Comparison of ENCODE assay signal across 16 mouse cellular contexts in the genomic region with DNA sequence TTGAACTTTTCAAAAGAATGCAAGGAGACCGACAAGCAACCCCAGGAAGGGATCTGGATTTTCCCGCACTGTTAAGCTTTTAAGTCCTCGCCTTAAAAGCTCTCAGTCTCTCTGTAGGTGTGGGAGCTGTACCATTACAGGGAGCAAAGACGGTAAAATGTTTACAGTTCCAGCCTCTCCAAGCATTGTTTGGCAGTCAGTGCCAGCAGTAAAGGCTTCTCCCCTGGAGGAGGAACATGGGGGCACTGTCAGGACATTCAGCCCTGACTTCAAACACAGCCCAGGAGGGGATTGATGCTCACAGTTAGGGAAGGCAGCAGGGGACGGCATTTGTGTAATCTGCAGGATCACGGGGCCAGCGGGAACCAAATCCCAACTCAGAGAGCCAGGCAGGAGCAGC.
DNase-seq lines count a peak whose midpoint lies in the region; ATAC-seq lines count a peak whose summit lies in the region.
"Had no signal": no experiment of that assay in that cellular context is flagged by ENCODE, and none has a peak within 500 bp of the region (broad histone marks: within the 10 kb centered on the region; RNA-seq: fewer than 3 reads in every experiment).

No protein-coding gene starts in this region.

- 7% methylated on average over 7 of the region's 7 CpGs for WGBS in forebrain, embryonic 14.5 days
- 7% methylated on average over 7 of the region's 7 CpGs for WGBS in forebrain, embryonic 15.5 days
- WGBS in midbrain, embryonic 15.5 days: 4% methylated on average over 7 of the region's 7 CpGs
- WGBS in midbrain, embryonic 16.5 days: 7% methylated on average over 7 of the region's 7 CpGs
- 5% methylated on average over 7 of the region's 7 CpGs for WGBS in limb, embryonic 12.5 days

- DNase-seq in forebrain, embryonic 14.5 days (ENCODE audit: low spot score): peak; percentile 11
- peak; percentile 2 for DNase-seq in retina, postnatal 7 days (ENCODE audit: low read depth, low spot score)
- no peak for DNase-seq in thymus, postnatal 14 days
- no peak for DNase-seq in spleen, adult 12 weeks (ENCODE audit: low spot score)
- DNase-seq: cerebellum, adult 11-12 months; gastrocnemius, postnatal 25 days; heart, postnatal 36 days; kidney, postnatal 25 days; lung, postnatal 14 days; right cerebral cortex, postnatal 25 days had no signal

- no peaks in the 10 kb centered on the region for H3K9me3 ChIP-seq in forebrain, embryonic 14.5 days (replicated peaks; ENCODE audit: control insufficient read depth, low read length)
- no peaks in the 10 kb centered on the region for H3K9me3 ChIP-seq in forebrain, embryonic 15.5 days
- no peaks in the 10 kb centered on the region for H3K9me3 ChIP-seq in midbrain, embryonic 15.5 days
- H3K9me3 ChIP-seq in midbrain, embryonic 16.5 days (replicated peaks; ENCODE audit: control insufficient read depth, low read length, poor library complexity, severe bottlenecking): no peaks in the 10 kb centered on the region
- H3K9me3 ChIP-seq in limb, embryonic 12.5 days: no peaks in the 10 kb centered on the region
- H3K9me3 ChIP-seq: heart, embryonic 10.5 days had no signal

- H3K27me3 ChIP-seq in forebrain, embryonic 14.5 days (replicated peaks; ENCODE audit: control insufficient read depth, insufficient read depth, low read length): no peaks in the 10 kb centered on the region
- no peaks in the 10 kb centered on the region for H3K27me3 ChIP-seq in forebrain, embryonic 15.5 days
- H3K27me3 ChIP-seq in midbrain, embryonic 15.5 days (replicated peaks): peaks cover 7% of the 10 kb centered on the region
- no peaks in the 10 kb centered on the region; the same call in none of the 2 replicates for H3K27me3 ChIP-seq in midbrain, embryonic 16.5 days (ENCODE audit: control insufficient read depth, insufficient read depth, low read depth, low read length)
- H3K27me3 ChIP-seq in limb, embryonic 12.5 days: no peaks in the 10 kb centered on the region

- H3K9ac ChIP-seq in forebrain, embryonic 14.5 days (ENCODE audit: low read length): no peak overlapping the region
- no peak overlapping the region for H3K9ac ChIP-seq in forebrain, embryonic 15.5 days (replicated peaks)
- no peak overlapping the region for H3K9ac ChIP-seq in midbrain, embryonic 15.5 days
- H3K9ac ChIP-seq in midbrain, embryonic 16.5 days (ENCODE audit: low read depth, low read length): no peak overlapping the region
- H3K9ac ChIP-seq in limb, embryonic 12.5 days (replicated peaks): no peak overlapping the region; the same call in 1 of the 2 replicates

- H3K4me2 ChIP-seq in forebrain, embryonic 14.5 days (ENCODE audit: low read length): no peak overlapping the region
- H3K4me2 ChIP-seq in forebrain, embryonic 15.5 days (replicated peaks): no peak overlapping the region
- peak overlapping the region; percentile 8; the same call in 1 of the 2 replicates for H3K4me2 ChIP-seq in midbrain, embryonic 15.5 days
- no peak overlapping the region for H3K4me2 ChIP-seq in midbrain, embryonic 16.5 days (ENCODE audit: low read length)
- H3K4me2 ChIP-seq in limb, embryonic 12.5 days: peak overlapping the region; percentile 35

- ATAC-seq in forebrain, embryonic 14.5 days: no peak
- no peak for ATAC-seq in forebrain, embryonic 15.5 days (replicated peaks)
- ATAC-seq in midbrain, embryonic 15.5 days (replicated peaks): no peak
- no peak for ATAC-seq in midbrain, embryonic 16.5 days
- ATAC-seq in limb, embryonic 12.5 days (ENCODE audit: insufficient number of reproducible peaks, insufficient read depth, low FRiP score, low TSS enrichment, low read depth): peak; percentile 56; the same call in 1 of the 2 replicates
- ATAC-seq: intestine, postnatal 0 days had no signal

- no peaks in the 10 kb centered on the region for H3K36me3 ChIP-seq in forebrain, embryonic 14.5 days (ENCODE audit: control insufficient read depth, insufficient read depth, low read length)
- H3K36me3 ChIP-seq in forebrain, embryonic 15.5 days: no peaks in the 10 kb centered on the region
- no peaks in the 10 kb centered on the region for H3K36me3 ChIP-seq in midbrain, embryonic 15.5 days (replicated peaks)
- no peaks in the 10 kb centered on the region for H3K36me3 ChIP-seq in midbrain, embryonic 16.5 days (ENCODE audit: control insufficient read depth, insufficient read depth, low read length)
- no peaks in the 10 kb centered on the region for H3K36me3 ChIP-seq in limb, embryonic 12.5 days
- H3K36me3 ChIP-seq: heart, embryonic 10.5 days had no signal

- no peak overlapping the region for H3K4me3 ChIP-seq in forebrain, embryonic 14.5 days (ENCODE audit: low read depth, low read length)
- no peak overlapping the region for H3K4me3 ChIP-seq in forebrain, embryonic 15.5 days
- H3K4me3 ChIP-seq in midbrain, embryonic 15.5 days: no peak overlapping the region
- no peak overlapping the region for H3K4me3 ChIP-seq in midbrain, embryonic 16.5 days (ENCODE audit: low read depth, low read length)
- H3K4me3 ChIP-seq in limb, embryonic 12.5 days (replicated peaks): no peak overlapping the region
- H3K4me3 ChIP-seq: heart, embryonic 10.5 days had no signal

- H3K4me1 ChIP-seq in forebrain, embryonic 14.5 days (ENCODE audit: control insufficient read depth, insufficient read depth, low read length): peaks cover 4% of the 10 kb centered on the region; the same call in 1 of the 2 replicates
- H3K4me1 ChIP-seq in forebrain, embryonic 15.5 days: peaks cover 8% of the 10 kb centered on the region; the same call in 1 of the 2 replicates
- H3K4me1 ChIP-seq in midbrain, embryonic 15.5 days: peaks cover 8% of the 10 kb centered on the region
- H3K4me1 ChIP-seq in midbrain, embryonic 16.5 days (ENCODE audit: control insufficient read depth, insufficient read depth, low read length): peaks cover 2% of the 10 kb centered on the region; the same call in 1 of the 2 replicates
- peaks cover 5% of the 10 kb centered on the region for H3K4me1 ChIP-seq in limb, embryonic 12.5 days (replicated peaks)
- H3K4me1 ChIP-seq: heart, embryonic 10.5 days had no signal

- no peak overlapping the region for H3K27ac ChIP-seq in forebrain, embryonic 14.5 days (ENCODE audit: low read depth, low read length)
- H3K27ac ChIP-seq in forebrain, embryonic 15.5 days (replicated peaks): no peak overlapping the region
- H3K27ac ChIP-seq in midbrain, embryonic 15.5 days: no peak overlapping the region
- no peak overlapping the region for H3K27ac ChIP-seq in midbrain, embryonic 16.5 days (ENCODE audit: low read length)
- H3K27ac ChIP-seq in limb, embryonic 12.5 days: peak overlapping the region; percentile 78
- H3K27ac ChIP-seq: heart, embryonic 10.5 days had no signal

Comparison
In these comparisons a context has a peak if more than half of its experiments do, and no peak if none do; other contexts are left out.
1. H3K4me2 ChIP-seq: peak in midbrain, embryonic 15.5 days (single experiment) and limb, embryonic 12.5 days (single experiment); none in forebrain, embryonic 14.5 days (single experiment), forebrain, embryonic 15.5 days (single experiment) and midbrain, embryonic 16.5 days (single experiment).
2. DNase-seq: peak in forebrain, embryonic 14.5 days (single experiment) and retina, postnatal 7 days (single experiment); none in thymus, postnatal 14 days (single experiment) and spleen, adult 12 weeks (single experiment).